Mouse (Mus musculus) liver, postnatal 0 days (tissue): ENCODE measurements around the gene Tmem222.

ENCODE experiments used
- CTCF ChIP-seq: sonication (generic); IDR thresholded peaks from 2 replicates; pipeline ENCODE4 v1.5.1; 2016; ENCODE audit warnings: antibody characterized with exemption, low read depth
- EP300 ChIP-seq: IDR thresholded peaks from 2 replicates; pipeline ENCODE4 v1.6.1; 2016; ENCODE audit warnings: antibody characterized with exemption, low read depth, mild to moderate bottlenecking

- TF ChIP-seq CTCF: no peak
- TF ChIP-seq EP300: no peak
These were observed 15.6 kb upstream of the Tmem222 start for GRCm38 (mm10) chr4:133292901-133293843.
